Mouse (Mus musculus) kidney, adult 2 months (tissue): Measurements from ENCODE around the gene Opa3.

ENCODE experiments used
- CTCF ChIP-seq: fragments of 200-500 bp; conservative IDR thresholded peaks from 2 replicates; pipeline ENCODE4 v1.5.1; 2011; ENCODE audit warnings: low read depth, mild to moderate bottlenecking, control low read depth, low read length, moderate library complexity, mixed read lengths; ENCODE audit not compliant: insufficient read depth, insufficient read length
- POLR2A ChIP-seq: fragments of 200-500 bp; IDR thresholded peaks from one replicate; pipeline ENCODE4 v1.6.1; 2011; ENCODE audit warnings: low read depth, low read length, control low read depth

DNA sequence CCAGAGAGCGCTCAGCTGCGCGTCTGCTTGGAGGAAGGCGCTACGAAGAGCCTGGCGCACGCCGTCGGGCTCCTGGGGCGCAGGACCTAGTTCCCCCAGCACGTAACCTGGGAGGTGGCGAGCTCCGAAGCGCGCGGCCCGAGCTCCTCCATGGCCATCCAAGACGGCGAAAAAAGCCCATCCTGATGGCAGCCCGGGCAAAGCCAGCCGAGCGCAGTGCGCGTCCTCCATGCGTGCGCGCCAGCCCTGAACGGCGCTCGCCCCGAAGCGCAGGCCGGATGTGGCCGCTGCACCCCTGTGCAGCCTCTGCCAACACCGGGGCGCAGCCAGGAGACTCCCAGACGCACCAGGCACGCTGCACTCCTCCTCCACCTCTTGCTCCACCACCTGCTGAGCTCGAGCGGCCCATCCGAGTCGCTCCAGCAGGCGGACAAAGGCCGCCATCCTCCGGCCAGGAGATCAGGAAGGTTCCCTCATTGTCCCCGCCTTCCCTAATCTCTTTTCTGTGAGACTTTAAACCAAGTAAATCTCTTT lies 51.5 kb downstream of the Opa3 start, which contains the start of gene Ppm1n:
- TF ChIP-seq CTCF, result no peak
- no peak for TF ChIP-seq POLR2A
